Mouse (Mus musculus) E14TG2a.4 (cell line): Measurements from ENCODE around the gene Ppdpf.

ENCODE experiments used
- H3K27me3 ChIP-seq: 2 replicates; pipeline ENCODE4 v1.6.1; 2014; ENCODE audit warnings: low read length, control low read depth; ENCODE audit not compliant: insufficient read depth
- H3K36me3 ChIP-seq: 2 replicates; pipeline ENCODE4 v1.6.1; 2014; ENCODE audit warnings: low read length, control low read depth; ENCODE audit not compliant: insufficient read depth
- H3K4me1 ChIP-seq: replicated peaks from 2 replicates; pipeline ENCODE4 v1.6.1; 2014; ENCODE audit warnings: low read depth, low read length, control low read depth
- H3K4me3 ChIP-seq: replicated peaks from 2 replicates; pipeline ENCODE4 v1.5.1; 2014; ENCODE audit warnings: mild to moderate bottlenecking, low read length
- H3K9me3 ChIP-seq: 2 replicates; pipeline ENCODE4 v1.6.1; 2014; ENCODE audit warnings: low read length, control low read depth
- CTCF ChIP-seq: conservative IDR thresholded peaks from 2 replicates; pipeline ENCODE4 v1.5.1; 2014; ENCODE audit warnings: low read length
- NANOG ChIP-seq: IDR thresholded peaks from 2 replicates; pipeline ENCODE4 v1.6.1; 2014; ENCODE audit warnings: borderline replicate concordance, low read length, mixed read lengths
- POU5F1 ChIP-seq: IDR thresholded peaks from 2 replicates; pipeline ENCODE4 v1.6.1; 2014; ENCODE audit warnings: low read length, borderline replicate concordance

Gene Ppdpf

DNA sequence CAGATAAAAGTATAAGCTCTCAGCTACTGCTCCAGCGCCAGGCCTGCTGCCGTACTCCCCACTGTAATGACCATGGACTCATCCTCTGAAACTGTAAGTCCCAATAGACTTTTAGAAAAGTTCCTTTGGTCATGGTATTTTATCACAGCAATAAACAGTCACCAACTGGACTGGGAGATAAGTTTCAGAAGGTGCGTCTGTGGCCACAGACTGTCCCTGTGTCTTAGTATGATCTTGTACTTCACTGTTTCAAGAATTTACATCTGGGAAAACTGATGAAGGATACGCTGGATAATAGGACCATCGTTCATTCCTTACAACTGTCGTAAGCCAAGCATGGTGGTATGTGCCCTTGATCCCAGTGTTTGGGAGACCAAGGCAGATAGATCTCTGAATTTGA is 29.0 kb downstream of the Ppdpf start:
- peaks cover 57% of the 10 kb centered on the region for H3K4me1 ChIP-seq
- TF ChIP-seq NANOG (no peak), POU5F1 (no peak), CTCF (no peak)
- H3K9me3 ChIP-seq: no peaks in the 10 kb centered on the region
- H3K4me3 ChIP-seq: no peak overlapping the region
- no peaks in the 10 kb centered on the region for H3K36me3 ChIP-seq
- H3K27me3 ChIP-seq: peaks cover 44% of the 10 kb centered on the region

DNA sequence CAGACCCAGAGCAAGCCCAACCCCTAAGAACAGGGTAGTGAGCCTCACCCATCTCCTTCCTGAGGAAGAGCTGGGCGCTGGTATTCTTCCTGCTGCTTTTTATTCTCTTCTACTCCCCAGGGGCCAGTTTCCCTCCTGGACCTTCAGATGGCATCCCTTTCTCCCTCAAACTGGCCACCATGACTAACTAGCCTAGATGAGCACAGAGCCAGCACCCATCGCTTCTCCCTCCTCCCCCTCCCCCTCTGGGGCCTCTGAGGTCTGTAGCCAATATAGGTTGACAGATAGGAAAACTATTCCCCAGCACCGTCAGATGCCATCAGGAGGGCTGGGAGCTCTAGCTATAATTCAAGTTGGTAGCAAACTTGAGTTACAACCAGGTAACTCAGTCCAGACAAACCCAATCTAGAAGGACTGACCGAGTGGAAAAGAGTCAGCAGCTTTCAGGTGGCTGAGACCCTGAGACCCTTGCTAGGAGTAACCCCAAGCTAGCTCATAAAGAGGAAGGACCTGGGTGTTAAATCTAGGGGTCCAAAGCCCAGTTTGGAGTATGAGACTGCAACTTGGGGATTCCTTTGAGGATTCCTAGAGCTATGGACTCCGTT is 31.9 kb downstream of the Ppdpf start:
- H3K9me3 ChIP-seq: no peaks in the 10 kb centered on the region
- H3K27me3 ChIP-seq: peaks cover 25% of the 10 kb centered on the region
- H3K36me3 ChIP-seq: no peaks in the 10 kb centered on the region
- TF ChIP-seq NANOG (no peak), CTCF (no peak), POU5F1 (no peak)
- peaks cover 41% of the 10 kb centered on the region for H3K4me1 ChIP-seq
- H3K4me3 ChIP-seq: peak overlapping the region; percentile 65; the same call in 1 of the 2 replicates

DNA sequence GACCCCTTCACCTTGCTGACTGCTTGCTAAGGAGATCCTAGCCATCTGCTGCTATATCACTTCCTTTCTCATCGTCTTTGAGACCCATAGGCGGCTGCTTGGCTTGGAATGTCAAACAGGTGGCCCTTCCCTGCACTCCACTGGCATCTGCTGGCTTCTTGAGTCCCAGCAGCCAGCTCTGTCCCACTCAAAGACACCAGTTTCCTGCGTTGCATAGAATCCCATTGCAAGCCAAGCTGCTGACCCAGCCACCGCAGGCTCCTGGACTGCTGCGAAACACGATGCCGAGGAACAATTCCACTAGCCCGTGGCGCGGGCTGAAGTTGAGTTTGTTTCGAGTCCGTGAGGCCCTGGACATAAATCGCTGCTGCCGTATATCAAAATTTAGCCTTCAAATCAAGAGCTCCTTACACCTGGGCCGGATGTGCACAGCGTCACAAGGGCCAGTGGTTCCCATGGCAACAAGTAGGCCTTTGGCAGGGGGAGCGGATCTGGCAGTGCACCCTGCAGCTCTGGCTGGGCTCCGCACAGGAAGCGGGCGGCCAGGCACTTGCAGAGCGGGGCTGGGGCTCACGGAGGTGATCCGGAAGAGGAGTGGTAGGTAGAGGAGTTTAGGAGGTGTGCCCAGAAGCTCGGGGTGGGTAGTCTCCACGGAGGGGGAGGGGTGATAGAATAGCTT is 32.6 kb downstream of the Ppdpf start, which contains the start of gene Fndc11:
Fndc11 (plus strand) TSS at position 476 of the 679 bp plus-strand sequence.
- Histone ChIP-seq H3K36me3 (no peaks in the 10 kb centered on the region), H3K9me3 (no peaks in the 10 kb centered on the region), H3K4me1 (peaks cover 37% of the 10 kb centered on the region), H3K4me3 (peak within 1 kb of the TSS; percentile 65), H3K27me3 (peaks cover 20% of the 10 kb centered on the region)
- TF ChIP-seq CTCF (no peak), POU5F1 (no peak), NANOG (no peak)

DNA sequence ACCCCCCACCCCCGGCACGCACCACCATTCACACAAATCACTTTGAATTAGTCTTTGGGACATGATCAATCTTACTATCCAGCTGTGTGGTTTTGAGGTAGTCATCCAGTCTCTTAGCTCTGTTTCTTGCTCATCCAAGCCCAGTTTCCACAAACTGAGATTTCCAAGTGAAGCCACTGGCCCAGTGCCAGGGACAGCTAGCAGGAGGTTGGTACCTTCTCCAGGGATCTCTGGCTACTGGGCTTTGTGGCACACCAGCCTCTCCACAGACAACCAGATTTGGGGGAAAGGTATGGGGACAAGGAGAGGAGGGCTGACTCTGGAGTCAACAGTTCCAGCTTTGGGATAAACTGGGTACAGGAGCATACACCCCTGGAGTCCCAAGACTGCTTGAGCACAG is 33.3 kb downstream of the Ppdpf start:
- no peaks in the 10 kb centered on the region for H3K9me3 ChIP-seq
- TF ChIP-seq NANOG: no peak
- no peak for TF ChIP-seq POU5F1
- TF ChIP-seq CTCF: no peak
- peaks cover 37% of the 10 kb centered on the region for H3K4me1 ChIP-seq
- H3K36me3 ChIP-seq: no peaks in the 10 kb centered on the region
- H3K27me3 ChIP-seq: peaks cover 15% of the 10 kb centered on the region
- peak overlapping the region; percentile 65; the same call in 1 of the 2 replicates for H3K4me3 ChIP-seq

DNA sequence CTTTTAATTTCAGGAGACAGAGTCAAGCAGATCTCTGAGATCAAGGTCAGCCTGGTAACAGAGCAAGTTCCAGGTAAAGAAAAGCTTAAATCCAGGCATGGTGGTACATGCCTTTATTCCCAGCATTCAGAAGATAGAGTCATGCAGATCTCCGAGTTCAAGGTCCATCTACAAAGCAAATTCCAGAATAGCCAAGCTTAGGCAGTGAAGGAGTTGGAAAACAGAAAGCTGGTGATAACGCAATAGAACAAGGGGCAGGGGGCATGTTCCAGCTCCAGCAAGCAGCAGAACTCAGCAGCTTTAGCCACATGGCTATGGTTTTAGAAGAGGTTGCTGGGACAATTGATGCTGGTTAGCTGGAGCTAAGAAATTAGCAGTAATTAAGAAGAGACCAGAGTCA is 37.9 kb downstream of the Ppdpf start:
- Histone ChIP-seq H3K27me3 (peaks cover 10% of the 10 kb centered on the region), H3K4me1 (peaks cover 27% of the 10 kb centered on the region), H3K4me3 (no peak overlapping the region), H3K9me3 (no peaks in the 10 kb centered on the region), H3K36me3 (no peaks in the 10 kb centered on the region)
- no peak for TF ChIP-seq POU5F1
- no peak for TF ChIP-seq NANOG
- no peak for TF ChIP-seq CTCF

DNA sequence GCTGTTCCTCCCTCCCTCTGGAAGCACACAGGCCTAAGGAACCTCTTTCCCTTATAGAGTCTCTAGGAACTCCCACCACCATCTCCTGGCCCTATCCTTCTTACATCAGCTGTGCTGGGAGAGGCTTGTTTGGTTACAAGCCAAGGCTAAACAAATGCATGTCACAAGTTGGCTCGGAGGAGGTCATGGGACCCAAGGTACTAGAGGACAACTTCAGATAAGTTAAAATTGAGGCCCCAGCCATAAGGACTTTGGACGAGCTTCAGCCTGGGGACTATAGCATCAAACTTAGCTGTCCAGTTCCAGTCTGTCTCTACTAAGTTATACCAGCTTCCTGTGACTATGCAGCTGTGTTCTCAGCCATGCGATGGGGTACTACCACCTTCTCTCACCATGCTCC is 40.1 kb downstream of the Ppdpf start:
- Histone ChIP-seq H3K27me3 (peaks cover 19% of the 10 kb centered on the region; the same call in 1 of the 2 replicates), H3K4me1 (peaks cover 18% of the 10 kb centered on the region), H3K9me3 (no peaks in the 10 kb centered on the region), H3K4me3 (no peak overlapping the region), H3K36me3 (no peaks in the 10 kb centered on the region)
- TF ChIP-seq POU5F1: no peak
- no peak for TF ChIP-seq NANOG
- no peak for TF ChIP-seq CTCF

DNA sequence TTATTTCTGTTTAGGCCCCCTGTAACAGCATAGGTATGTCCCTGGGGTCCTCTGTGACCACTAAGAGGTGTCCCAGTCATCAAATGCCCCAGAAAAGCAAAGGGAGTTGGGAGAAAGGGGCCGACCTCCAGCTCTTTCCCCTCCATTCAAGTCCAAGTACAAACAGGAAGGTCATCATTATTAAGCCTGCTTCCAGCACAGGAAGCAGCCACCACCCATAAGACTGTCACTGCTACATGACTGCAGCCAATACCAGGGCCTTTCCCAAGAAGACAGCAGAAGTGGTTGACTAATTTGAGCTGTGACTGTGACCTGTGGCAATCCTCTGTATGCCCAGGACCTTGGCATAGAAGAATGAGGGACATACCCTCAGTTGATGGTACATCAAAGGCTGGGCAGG is 41.3 kb downstream of the Ppdpf start:
- no peak overlapping the region for H3K4me3 ChIP-seq
- TF ChIP-seq CTCF (no peak), NANOG (no peak), POU5F1 (no peak)
- H3K27me3 ChIP-seq: peaks cover 29% of the 10 kb centered on the region
- H3K4me1 ChIP-seq: peaks cover 29% of the 10 kb centered on the region
- no peaks in the 10 kb centered on the region for H3K9me3 ChIP-seq
- H3K36me3 ChIP-seq: no peaks in the 10 kb centered on the region

DNA sequence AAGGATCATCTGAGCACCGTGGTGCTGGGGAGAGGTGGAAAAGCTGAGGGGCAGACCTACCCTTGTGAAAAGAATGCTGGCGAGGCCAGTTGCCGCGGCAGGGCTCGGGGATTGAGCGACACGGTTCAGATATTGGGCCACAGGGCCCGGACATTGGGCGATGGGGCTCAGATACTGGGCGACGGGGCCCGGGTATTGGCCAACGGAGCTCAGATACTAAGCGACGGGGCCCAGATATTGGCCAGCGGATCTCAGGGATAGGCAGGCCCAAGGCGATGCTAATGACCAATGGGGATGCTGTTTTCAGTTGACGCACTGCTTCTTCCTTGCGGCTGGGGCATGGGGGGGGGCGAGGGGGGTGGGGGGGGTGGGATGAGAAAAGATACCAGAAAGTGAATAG is 44.1 kb downstream of the Ppdpf start:
- 0 out of 2 replicates have a peak, but pooled peaks cover 4% of the 10 kb centered on the region for H3K9me3 ChIP-seq
- peaks cover 29% of the 10 kb centered on the region for H3K27me3 ChIP-seq
- H3K36me3 ChIP-seq: no peaks in the 10 kb centered on the region
- no peak overlapping the region for H3K4me3 ChIP-seq
- TF ChIP-seq NANOG (no peak), POU5F1 (no peak), CTCF (no peak)
- peaks cover 47% of the 10 kb centered on the region for H3K4me1 ChIP-seq
